Mouse (Mus musculus): ENCODE results near the gene Tsx.
"Not testable (repeated sequence)": the region's sequence is repeated elsewhere in the genome, so short reads cannot be mapped to it uniquely, and the experiment has no call there.

The Tsx gene

DNA sequence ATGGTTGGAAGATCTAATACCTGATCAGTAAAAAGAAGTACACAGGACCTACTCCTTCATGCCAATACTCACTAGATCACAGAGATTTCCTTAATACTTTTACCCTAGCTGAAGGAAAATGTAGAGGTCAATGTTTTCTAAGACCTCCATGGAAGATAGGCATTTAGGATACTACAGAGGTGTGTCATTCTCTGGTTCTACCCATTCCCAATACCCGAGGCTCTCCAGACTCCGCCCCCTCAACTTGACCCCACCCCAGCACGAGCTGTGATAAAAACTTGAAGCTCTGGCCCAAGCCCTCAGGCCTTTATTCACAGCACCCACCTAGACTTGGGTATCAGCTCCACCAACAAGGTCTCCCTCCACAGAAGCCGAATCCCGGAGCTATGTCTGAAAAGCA, at the start of gene Tsx:
TSS of gene Tsx (plus strand) at position 301 of the 400 bp plus-strand sequence.
- no peak for DNase-seq (ENCODE audit: low spot score)

DNA sequence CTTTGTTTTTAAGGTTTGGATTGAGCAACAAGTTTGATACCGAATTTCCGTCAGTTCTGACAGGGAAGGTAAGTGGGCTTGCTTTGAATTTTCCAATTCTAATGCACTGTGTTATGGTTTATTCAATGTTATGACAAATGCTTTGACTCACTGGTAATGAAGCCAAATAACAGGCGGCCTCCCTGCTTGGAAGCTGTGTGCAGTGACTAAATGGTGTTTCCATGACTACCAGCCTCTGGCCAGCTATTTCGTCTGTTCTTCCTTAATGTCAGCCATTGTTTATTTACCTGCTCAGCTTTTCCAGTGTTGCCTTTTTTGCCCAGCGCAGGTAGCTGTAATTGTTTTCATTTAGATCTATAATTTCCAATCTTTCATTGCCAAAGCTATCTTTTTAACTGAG, 48.1 kb upstream of the Tsx start:
- DNase-seq (ENCODE audit: low spot score), result peak; percentile 8

GRCm38 (mm10) chrX:103368650-103369049, 45.6 kb upstream of the Tsx start:
- no peak for DNase-seq (ENCODE audit: low spot score)

- no peak for DNase-seq (ENCODE audit: low spot score)
Measured at GRCm38 (mm10) chrX:103371221-103371620, 43.0 kb upstream of the Tsx start.

- DNase-seq (ENCODE audit: low spot score), result no peak
Measured at GRCm38 (mm10) chrX:103371627-103372026, 42.6 kb upstream of the Tsx start.

DNA sequence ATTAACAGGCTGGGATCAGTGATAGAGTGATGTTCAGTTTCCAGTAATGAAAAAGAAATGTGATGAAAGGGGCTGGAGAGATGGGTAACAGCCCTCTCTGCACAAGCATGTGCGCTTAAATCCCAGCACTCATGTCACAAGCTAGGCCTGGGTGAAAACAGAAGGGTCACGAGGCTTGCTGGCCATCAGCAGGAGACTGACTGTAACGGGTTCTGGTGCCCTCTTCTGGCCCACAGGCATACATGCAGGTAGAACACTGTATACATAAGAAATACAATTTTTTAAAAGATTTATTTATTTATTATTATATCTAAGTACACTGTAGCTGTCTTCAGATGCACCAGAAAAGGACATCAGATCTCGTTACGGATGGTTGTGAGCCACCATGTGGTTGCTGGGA, 40.0 kb upstream of the Tsx start:
- no peak for DNase-seq (ENCODE audit: low spot score)

- no peak for DNase-seq (ENCODE audit: low spot score)
Measured at GRCm38 (mm10) chrX:103384528-103384927, 29.7 kb upstream of the Tsx start.

GRCm38 (mm10) chrX:103388131-103388530, 26.1 kb upstream of the Tsx start:
- DNase-seq (ENCODE audit: low spot score), result no peak

DNA sequence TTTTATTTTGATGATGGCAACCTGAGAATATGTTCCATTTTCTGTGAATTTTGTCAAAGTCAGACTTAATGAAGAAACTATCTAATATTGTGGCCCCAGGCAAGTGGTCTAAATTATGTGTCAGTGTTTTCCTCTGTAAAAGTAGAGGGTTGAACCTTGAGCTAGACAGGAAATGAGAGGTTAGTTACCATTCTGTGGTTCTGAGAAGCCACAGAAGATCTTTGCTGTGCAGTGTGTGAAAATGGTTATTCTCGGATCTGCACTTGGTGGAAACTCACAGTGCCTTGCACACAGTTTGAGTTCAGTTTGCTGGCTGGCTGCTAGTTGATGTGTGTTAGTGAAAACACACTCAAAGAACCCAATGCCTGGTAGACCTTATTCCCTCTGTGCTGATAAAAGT, 20.4 kb upstream of the Tsx start:
- no peak for DNase-seq (ENCODE audit: low spot score)

DNA sequence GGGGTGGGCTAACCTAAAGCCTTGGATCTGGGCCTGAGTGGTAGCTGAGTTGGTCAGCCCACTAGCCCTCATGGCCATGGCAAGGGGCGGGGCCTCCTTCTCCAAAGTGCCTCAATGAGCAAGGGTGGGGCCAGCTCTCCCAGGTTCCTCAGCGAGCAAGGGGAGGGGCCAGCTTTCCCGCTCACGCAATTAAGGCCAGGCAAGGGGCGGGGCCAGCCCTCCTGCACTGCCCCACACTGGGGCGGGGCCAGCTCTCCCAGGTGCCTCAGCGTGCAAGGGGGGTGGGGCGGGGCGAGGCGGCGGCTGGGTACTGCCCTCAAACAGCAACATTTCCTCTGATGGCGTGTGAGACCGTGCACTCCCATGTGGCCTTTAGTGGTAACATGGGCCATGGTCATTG, 9.2 kb upstream of the Tsx start:
- DNase-seq (ENCODE audit: low spot score), result no peak

- DNase-seq (ENCODE audit: low spot score), result no peak
Measured at GRCm38 (mm10) chrX:103421710-103422109, 7.4 kb downstream of the Tsx start, which contains the start of gene Gm26992. Gm26992 (plus strand) TSS chrX:103422010.

DNA sequence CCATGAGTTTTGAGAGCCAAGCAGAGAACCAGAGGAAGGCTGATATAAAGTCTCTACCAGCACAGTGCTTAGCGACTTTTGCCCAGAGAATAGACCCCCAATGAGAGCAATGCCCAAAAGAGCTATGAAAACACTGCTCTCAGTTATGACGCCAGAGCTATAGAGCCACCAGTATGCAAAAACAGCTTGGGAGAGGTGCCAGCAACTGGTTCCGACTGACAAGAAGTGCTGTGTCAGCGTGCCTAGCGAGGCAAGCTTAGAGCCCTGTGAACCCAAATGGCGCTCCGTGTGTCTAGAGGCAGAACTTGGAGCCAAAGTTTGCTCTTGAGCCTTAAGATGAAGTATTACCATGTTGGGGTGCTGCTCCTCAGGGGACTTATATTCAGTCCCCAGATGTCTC, 13.4 kb downstream of the Tsx start:
- DNase-seq (ENCODE audit: low spot score), result no peak

DNA sequence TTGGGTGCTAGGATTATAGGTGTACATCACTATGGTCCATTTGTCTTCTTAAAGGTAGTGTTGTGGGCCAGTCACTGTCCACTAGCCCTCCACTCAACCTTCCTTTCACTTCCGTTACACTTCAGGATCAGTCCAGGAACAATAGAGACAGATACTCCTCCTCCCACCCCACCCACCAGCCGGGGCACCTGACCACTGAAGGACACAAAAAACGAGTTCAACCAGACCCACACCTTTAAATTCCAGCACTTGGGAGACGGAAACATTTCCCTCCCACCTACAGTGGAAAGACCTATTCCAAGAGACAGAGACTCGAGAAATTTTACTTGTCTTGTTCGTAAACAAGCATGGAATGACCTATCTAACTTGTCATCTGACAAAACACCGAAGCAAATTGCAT, 18.0 kb downstream of the Tsx start:
- DNase-seq (ENCODE audit: low spot score), result no peak

DNA sequence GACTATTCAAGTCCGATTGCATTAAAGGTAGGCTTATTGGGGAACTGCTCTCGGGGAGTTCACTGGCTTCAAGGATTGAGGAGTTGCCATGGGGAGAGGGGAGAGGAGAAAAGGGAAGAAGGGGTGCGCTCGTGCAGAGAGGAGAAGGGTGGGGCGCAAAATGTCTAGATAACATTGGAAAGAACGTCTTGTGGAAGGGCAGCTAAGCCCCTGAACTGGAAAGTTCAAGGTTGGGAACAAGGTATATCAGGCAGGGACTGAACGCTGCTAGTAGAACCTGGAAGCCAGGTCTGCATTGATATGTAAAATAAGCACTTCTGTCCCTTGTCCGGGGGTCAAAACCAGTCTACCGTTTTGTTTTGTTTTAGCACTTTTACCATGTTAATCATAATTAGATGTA, 23.8 kb downstream of the Tsx start:
- no peak for DNase-seq (ENCODE audit: low spot score)

DNA sequence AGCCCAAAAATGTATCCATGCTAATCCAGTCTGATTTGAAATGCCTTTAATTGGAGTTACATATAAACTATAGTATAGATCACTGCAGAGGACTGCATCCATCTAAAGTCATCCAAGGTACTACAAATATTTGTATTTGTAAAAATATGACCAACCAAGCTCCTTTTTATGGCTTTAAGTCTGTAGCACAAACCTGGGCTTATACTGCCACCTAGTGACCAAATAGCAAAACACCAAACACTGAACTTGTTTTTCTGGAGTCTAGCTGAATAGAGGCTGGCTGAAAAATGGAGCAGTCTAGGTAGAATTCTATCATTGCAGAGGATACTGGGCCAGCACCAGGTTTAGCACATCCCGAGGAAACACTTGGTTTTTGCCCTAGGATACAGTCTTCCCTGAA, 26.5 kb downstream of the Tsx start:
- peak; percentile 11 for DNase-seq (ENCODE audit: low spot score)

GRCm38 (mm10) chrX:103443755-103444154, 29.5 kb downstream of the Tsx start:
- DNase-seq (ENCODE audit: low spot score), result peak; percentile 31

- no peak for DNase-seq (ENCODE audit: low spot score)
Measured at GRCm38 (mm10) chrX:103447539-103448169, 33.4 kb downstream of the Tsx start.

GRCm38 (mm10) chrX:103448429-103448828, 34.2 kb downstream of the Tsx start:
- not testable (repeated sequence) for DNase-seq (ENCODE audit: low spot score)

DNA sequence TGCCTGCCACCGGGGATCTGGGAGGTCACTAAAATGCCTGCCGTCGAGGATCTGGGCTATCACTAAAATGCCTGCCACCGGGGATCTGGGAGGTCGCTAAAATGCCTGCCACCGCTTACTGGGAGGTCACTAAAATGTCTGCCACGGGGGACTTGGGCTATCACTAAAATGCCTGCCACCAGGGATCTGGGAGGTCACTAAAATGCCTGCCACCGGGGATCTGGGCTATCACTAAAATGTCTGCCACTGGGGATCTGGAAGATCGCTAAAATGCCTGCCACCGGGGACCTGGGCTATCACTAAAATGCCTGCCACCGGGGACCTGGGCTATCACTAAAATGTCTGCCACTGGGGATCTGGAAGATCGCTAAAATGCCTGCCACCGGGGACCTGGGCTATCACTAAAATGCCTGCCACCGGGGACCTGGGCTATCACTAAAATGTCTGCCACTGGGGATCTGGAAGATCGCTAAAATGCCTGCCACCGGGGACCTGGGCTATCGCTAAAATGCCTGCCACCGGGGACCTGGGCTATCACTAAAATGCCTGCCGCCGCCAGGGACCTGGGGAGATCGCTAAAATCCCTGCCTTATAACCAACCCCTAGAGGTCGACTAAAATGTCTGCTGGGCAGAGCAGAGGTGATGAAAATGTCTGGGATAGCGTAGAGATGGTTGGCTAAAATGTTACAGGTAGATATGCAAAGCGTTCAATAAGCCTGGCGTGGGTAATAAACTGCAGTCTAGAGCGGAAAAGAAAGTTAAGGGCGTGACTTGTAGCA, 34.9 kb downstream of the Tsx start:
- DNase-seq (ENCODE audit: low spot score), result not testable (repeated sequence)

- no peak for DNase-seq (ENCODE audit: low spot score)
Measured at GRCm38 (mm10) chrX:103452815-103453214, 38.5 kb downstream of the Tsx start.

DNA sequence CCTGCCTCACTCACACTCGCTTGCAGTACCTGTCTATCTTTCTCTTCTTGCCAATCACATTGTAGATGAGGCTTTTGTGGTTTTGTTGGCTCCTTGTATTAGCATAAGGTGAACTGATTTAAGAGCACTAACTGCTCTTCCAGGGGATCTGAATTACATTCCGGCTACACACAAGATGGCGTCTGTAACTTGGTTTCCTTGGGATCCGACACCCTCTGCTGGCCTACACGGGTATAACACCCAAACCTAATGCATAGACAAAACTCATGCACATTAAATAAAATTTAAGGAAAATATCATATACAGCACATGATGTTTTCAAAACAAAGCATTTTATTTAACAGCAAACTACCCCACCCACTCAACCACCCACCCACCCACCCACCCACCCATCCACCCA, 45.8 kb downstream of the Tsx start:
- DNase-seq (ENCODE audit: low spot score), result no peak

DNA sequence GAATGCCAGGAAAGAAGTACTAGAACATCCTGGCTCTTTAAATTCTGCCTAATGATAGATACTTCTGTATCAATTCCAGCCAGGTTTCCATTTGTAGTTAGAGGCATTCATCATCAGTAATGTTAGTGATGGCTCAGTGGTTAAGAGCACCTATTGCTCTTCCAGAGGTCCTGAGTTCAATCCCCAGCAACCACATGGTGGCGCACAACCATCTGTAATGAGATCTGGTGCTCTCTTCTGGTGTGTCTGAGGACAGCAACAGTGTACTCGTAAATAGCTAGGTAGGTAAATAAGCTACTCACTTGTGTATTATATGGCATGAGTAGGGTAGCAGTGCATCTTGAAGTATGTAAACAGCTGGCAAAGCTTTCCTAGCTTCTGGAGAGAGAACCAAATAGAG, 54.7 kb downstream of the Tsx start:
- DNase-seq (ENCODE audit: low spot score), result no peak

GRCm38 (mm10) chrX:103472346-103472745, 58.1 kb downstream of the Tsx start:
- DNase-seq (ENCODE audit: low spot score), result no peak
